Mouse (Mus musculus) hindbrain, embryonic 13.5 days (tissue): ENCODE results near the gene Ubap1. TPM values are rescaled to one million over a fixed set of nuclear protein-coding genes. Genes with fewer than 3 reads are reported as not detected.

Source experiments
- ATAC-seq: fragments of 200-750 bp; cut with Nextera tagmentation; 2 replicates; pipeline ENCODE4 v1.8.0; 2017; ENCODE audit warnings: moderate TSS enrichment; ENCODE audit not compliant: low FRiP score
- H3K27ac ChIP-seq: fragments of 300-500 bp; sonication (generic); 2 replicates; pipeline ENCODE4 v1.5.1; 2015; ENCODE audit warnings: inconsistent platforms, mild to moderate bottlenecking, moderate library complexity
- H3K27me3 ChIP-seq: fragments of 300-500 bp; sonication (generic); 2 replicates; pipeline ENCODE4 v1.6.1; 2015; ENCODE audit warnings: mild to moderate bottlenecking, inconsistent platforms
- H3K36me3 ChIP-seq: fragments of 300-500 bp; sonication (generic); 2 replicates; pipeline ENCODE4 v1.6.1; 2015; ENCODE audit warnings: mild to moderate bottlenecking, inconsistent platforms
- H3K4me1 ChIP-seq: fragments of 300-500 bp; sonication (generic); replicated peaks from 2 replicates; pipeline ENCODE4 v1.6.1; 2015; ENCODE audit warnings: inconsistent platforms
- H3K4me2 ChIP-seq: fragments of 300-500 bp; sonication (generic); 2 replicates; pipeline ENCODE4 v1.6.1; 2015; ENCODE audit warnings: inconsistent platforms, mild to moderate bottlenecking, moderate library complexity
- H3K4me3 ChIP-seq: fragments of 300-500 bp; sonication (generic); 2 replicates; pipeline ENCODE4 v1.5.1; 2015; ENCODE audit warnings: mild to moderate bottlenecking, inconsistent platforms
- H3K9ac ChIP-seq: fragments of 300-500 bp; sonication (generic); 2 replicates; pipeline ENCODE4 v1.6.1; 2015; ENCODE audit warnings: mild to moderate bottlenecking, inconsistent platforms
- H3K9me3 ChIP-seq: fragments of 300-500 bp; sonication (generic); 2 replicates; pipeline ENCODE4 v1.6.1; 2016; ENCODE audit warnings: inconsistent platforms
- WGBS: fragments of 180-500 bp; shearing (Covaris S2); methylation state at CpG from one replicate; pipeline ENCODE4 v1.1.7; 2015; 5-methylcytosine and 5-hydroxymethylcytosine counted together
- polyA plus RNA-seq: library from polyadenylated mRNA; unstranded; fragments of >200 nt; fragmentation: Nextera tagmentation; extraction: Ambion mirVana; gene quantifications from 2 replicates; pipeline ENCODE4 v1.2.1, GENCODE M21; 2015

Ubap1 gene
- polyA plus RNA-seq, 1 experiment from 2014 or later = 70.4 TPM

DNA sequence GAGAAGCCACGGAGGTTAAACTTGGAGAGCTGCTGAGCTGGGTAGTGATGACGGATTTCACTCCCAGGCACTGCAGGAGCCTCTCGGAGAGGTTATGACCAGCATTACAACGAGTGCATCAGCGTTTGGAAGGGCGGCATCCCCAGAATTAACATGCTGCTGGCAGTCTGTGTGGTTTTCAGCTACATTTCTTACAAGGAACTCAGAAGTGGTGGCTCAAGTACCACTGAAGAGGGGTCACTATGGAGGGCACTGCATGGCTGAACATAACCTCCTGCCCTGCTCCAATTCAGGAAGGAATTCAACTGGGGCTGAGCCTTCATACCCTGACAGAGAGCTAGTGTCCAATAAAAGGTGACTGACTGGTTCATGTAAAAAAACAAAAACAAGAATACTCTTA is 49.6 kb downstream of the Ubap1 start:
- H3K27me3 ChIP-seq = no peaks in the 10 kb centered on the region
- peaks cover 52% of the 10 kb centered on the region for H3K36me3 ChIP-seq
- H3K9me3 ChIP-seq = no peaks in the 10 kb centered on the region
- no peak for ATAC-seq
- no peaks in the 10 kb centered on the region for H3K4me1 ChIP-seq
- H3K27ac ChIP-seq = no peak overlapping the region
- no peak overlapping the region for H3K9ac ChIP-seq
- no peak overlapping the region for H3K4me3 ChIP-seq
- WGBS = 86% methylated on average over 6 of the region's 6 CpGs
- H3K4me2 ChIP-seq = no peak overlapping the region

DNA sequence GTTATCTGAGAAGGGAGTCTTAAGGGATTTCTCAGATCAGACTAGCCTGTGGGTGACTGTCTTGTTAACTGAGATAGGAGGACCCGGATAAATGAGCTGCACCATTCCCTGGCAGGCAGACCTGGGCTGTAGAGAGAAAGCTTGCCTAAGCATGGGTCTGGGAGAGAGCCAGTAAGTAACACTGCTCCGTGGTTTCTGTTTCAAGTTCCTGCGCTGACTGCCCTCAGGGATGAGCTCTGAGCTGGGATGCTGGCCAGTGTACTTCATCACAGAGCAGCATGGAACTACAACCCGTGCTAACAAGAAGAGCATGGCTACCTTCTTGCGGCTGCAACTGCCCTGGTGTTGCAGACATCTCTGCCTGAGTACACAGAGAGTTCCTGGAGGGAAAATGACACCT is 51.1 kb downstream of the Ubap1 start:
- H3K4me2 ChIP-seq = no peak overlapping the region
- no peaks in the 10 kb centered on the region for H3K9me3 ChIP-seq
- no peaks in the 10 kb centered on the region for H3K27me3 ChIP-seq
- WGBS = 91% methylated on average over 5 of the region's 5 CpGs
- H3K9ac ChIP-seq = no peak overlapping the region
- no peaks in the 10 kb centered on the region for H3K4me1 ChIP-seq
- no peak overlapping the region for H3K27ac ChIP-seq
- ATAC-seq = no peak
- H3K4me3 ChIP-seq = no peak overlapping the region
- H3K36me3 ChIP-seq = peaks cover 36% of the 10 kb centered on the region

DNA sequence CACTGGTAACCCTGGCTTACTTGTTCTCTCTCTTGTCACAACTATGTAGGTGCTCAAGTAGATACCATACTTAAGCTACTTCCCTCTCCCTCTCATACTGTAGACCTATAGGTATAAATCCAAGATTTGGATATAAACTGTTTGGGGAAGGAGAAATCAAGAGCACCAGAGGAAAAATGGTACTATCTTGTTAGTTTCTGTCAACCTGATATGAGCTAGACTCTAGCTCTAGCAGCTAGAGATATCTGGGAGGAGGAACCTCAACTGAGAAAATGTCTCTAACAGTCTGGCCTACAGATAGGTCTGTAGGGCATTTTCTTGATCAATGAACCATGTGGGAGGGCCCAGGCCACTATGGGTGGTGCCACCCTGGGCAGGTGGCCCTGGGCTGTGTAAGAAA is 52.4 kb downstream of the Ubap1 start:
- Histone ChIP-seq H3K4me2 (no peak overlapping the region), H3K27me3 (no peaks in the 10 kb centered on the region), H3K36me3 (peaks cover 33% of the 10 kb centered on the region), H3K4me3 (no peak overlapping the region), H3K9ac (no peak overlapping the region), H3K4me1 (no peaks in the 10 kb centered on the region), H3K27ac (no peak overlapping the region), H3K9me3 (no peaks in the 10 kb centered on the region)
- no peak for ATAC-seq

DNA sequence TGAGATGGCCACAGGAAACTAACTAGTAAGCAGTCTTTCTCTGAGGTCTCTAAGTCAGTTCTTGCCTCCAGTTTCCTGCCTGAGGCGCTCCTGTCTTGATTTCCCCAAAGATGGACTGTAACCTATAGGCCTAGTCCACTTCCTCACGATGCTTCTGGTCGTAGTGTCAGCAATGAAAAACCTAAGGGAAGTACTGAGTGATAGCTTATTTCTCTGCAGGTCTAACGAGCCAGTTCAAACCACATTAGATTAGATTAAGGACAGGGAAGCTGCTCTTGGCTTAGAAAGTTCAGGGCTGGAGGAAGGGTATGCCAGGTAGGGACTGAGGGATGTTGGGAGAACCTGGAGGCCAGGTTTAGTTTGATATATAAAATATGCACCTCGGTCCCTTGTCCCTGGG is 52.8 kb downstream of the Ubap1 start:
- Histone ChIP-seq H3K9ac (no peak overlapping the region), H3K27me3 (no peaks in the 10 kb centered on the region), H3K4me3 (no peak overlapping the region), H3K4me2 (no peak overlapping the region), H3K27ac (no peak overlapping the region), H3K36me3 (peaks cover 33% of the 10 kb centered on the region), H3K9me3 (no peaks in the 10 kb centered on the region), H3K4me1 (no peaks in the 10 kb centered on the region)
- ATAC-seq = no peak
- 94% methylated on average over 5 of the region's 5 CpGs for WGBS

- peaks cover 12% of the 10 kb centered on the region; the same call in 1 of the 2 replicates for H3K36me3 ChIP-seq
- no peaks in the 10 kb centered on the region for H3K27me3 ChIP-seq
- H3K27ac ChIP-seq = no peak overlapping the region
- H3K9me3 ChIP-seq = no peaks in the 10 kb centered on the region
- 91% methylated on average over 9 of the region's 9 CpGs for WGBS
- H3K4me1 ChIP-seq = no peaks in the 10 kb centered on the region
- H3K9ac ChIP-seq = no peak overlapping the region
- no peak for ATAC-seq
- H3K4me2 ChIP-seq = no peak overlapping the region
- no peak overlapping the region for H3K4me3 ChIP-seq
These were observed 57.8 kb downstream of the Ubap1 start for GRCm38 (mm10) chr4:41406597-41406996.

DNA sequence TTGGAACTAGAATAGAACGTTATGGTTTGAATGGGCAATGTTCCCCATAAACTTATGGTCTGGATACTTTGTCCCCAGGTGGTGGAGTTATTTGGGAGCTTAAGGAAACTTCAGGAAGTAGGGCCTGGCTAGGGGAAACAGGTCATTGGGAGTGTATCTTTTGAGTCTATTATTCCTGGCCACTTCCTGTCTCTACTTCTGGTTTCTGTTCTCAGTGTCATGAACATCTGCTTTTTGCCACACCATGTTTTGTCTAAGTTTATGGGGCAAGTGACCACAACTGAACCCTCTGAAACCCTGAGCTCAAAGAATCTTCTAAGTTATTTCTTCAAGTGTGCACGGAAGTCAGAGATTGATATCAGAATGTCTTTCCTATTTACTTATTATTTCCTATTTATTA is 58.6 kb downstream of the Ubap1 start:
- WGBS = 92% methylated on average over 2 of the region's 2 CpGs
- Histone ChIP-seq H3K27me3 (no peaks in the 10 kb centered on the region), H3K4me2 (no peak overlapping the region), H3K9ac (no peak overlapping the region), H3K4me3 (no peak overlapping the region), H3K9me3 (no peaks in the 10 kb centered on the region), H3K36me3 (peaks cover 12% of the 10 kb centered on the region; the same call in 1 of the 2 replicates), H3K27ac (no peak overlapping the region), H3K4me1 (no peaks in the 10 kb centered on the region)
- ATAC-seq = no peak

DNA sequence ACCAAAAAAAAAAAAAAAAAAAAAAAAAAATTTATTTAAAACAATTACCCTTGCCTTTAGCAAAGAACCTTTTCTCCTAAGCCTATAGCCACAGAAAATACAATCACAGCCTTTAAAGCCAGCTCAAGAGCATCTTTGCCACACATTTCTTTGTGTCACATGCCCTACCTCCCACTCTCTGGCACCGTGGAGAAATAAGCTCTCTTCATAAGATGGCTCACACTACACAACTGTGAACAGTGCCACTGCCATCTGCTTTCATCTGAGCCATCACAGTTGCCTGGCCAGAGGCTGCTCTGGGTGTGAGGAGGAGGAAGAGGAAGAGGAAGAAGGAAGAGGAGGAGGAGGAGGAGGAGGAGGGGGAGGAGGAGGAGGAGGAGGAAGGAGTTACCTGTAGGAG is 60.5 kb downstream of the Ubap1 start:
- no peaks in the 10 kb centered on the region for H3K4me1 ChIP-seq
- ATAC-seq = no peak
- H3K9me3 ChIP-seq = no peaks in the 10 kb centered on the region
- H3K27me3 ChIP-seq = no peaks in the 10 kb centered on the region
- peaks cover 12% of the 10 kb centered on the region; the same call in 1 of the 2 replicates for H3K36me3 ChIP-seq
- H3K4me2 ChIP-seq = no peak overlapping the region
- WGBS = 95% methylated on average over 1 of the region's 1 CpGs
- no peak overlapping the region for H3K4me3 ChIP-seq
- H3K9ac ChIP-seq = no peak overlapping the region
- no peak overlapping the region for H3K27ac ChIP-seq

- no peak for ATAC-seq
- Histone ChIP-seq H3K4me2 (no peak overlapping the region), H3K4me1 (no peaks in the 10 kb centered on the region), H3K4me3 (no peak overlapping the region), H3K36me3 (no peaks in the 10 kb centered on the region), H3K9ac (no peak overlapping the region), H3K9me3 (no peaks in the 10 kb centered on the region), H3K27ac (no peak overlapping the region), H3K27me3 (no peaks in the 10 kb centered on the region)
These were observed 68.2 kb downstream of the Ubap1 start for GRCm38 (mm10) chr4:41416966-41417365.

GRCm38 (mm10) chr4:41438931-41439330 is 90.1 kb downstream of the Ubap1 start:
- ATAC-seq = no peak
- Histone ChIP-seq H3K36me3 (no peaks in the 10 kb centered on the region; the same call in 1 of the 2 replicates), H3K4me2 (no peak overlapping the region), H3K9ac (no peak overlapping the region), H3K9me3 (no peaks in the 10 kb centered on the region), H3K27ac (no peak overlapping the region), H3K4me1 (no peaks in the 10 kb centered on the region), H3K4me3 (no peak overlapping the region), H3K27me3 (no peaks in the 10 kb centered on the region)
- WGBS = 87% methylated on average over 5 of the region's 5 CpGs

Other genes starting within 250 kb of the Ubap1 start
- gene Nol6, start 224.5 kb upstream of the Ubap1 start, polyA plus RNA-seq = 31.0 and 32.5 TPM in 2 replicates
- 71.3 and 79.8 TPM in 2 replicates for gene Ube2r2, start 213.3 kb upstream of the Ubap1 start, polyA plus RNA-seq
- gene Ubap2, start 73.9 kb upstream of the Ubap1 start, polyA plus RNA-seq = 51.1 and 53.1 TPM in 2 replicates
- 81.7 and 82.6 TPM in 2 replicates for gene Dcaf12, start 34.1 kb upstream of the Ubap1 start, polyA plus RNA-seq
- gene Kif24, start 115.9 kb downstream of the Ubap1 start, polyA plus RNA-seq = 4.6 and 5.1 TPM in 2 replicates
- 58.0 and 60.4 TPM in 2 replicates for gene Nudt2, start 116.2 kb downstream of the Ubap1 start, polyA plus RNA-seq
- 7.0 TPM in 2 replicates for gene AI464131, start 154.1 kb downstream of the Ubap1 start, polyA plus RNA-seq
- gene 1110017D15Rik, start 168.3 kb downstream of the Ubap1 start, polyA plus RNA-seq = 9.8 and 17.9 TPM in 2 replicates
- gene Fam219a, start 220.5 kb downstream of the Ubap1 start, polyA plus RNA-seq = 16.7 and 18.1 TPM in 2 replicates
- 3.2 and 5.0 TPM in 2 replicates for gene Dnaic1, start 220.8 kb downstream of the Ubap1 start, polyA plus RNA-seq